Mouse (Mus musculus) megakaryocyte, embryonic 14.5 days (primary cell): ENCODE measurements around the gene Shoc2. TPM values are rescaled to one million over a fixed set of nuclear protein-coding genes. Genes with fewer than 3 reads are reported as not detected.
A peak's percentile ranks its signal among the peaks of the same experiment; 100 is the strongest.

Experiments
- H3K27me3 ChIP-seq: replicated peaks from 2 replicates; pipeline ENCODE3; 2012; ENCODE audit warnings: inconsistent platforms
- H3K36me3 ChIP-seq: replicated peaks from 2 replicates; pipeline ENCODE3; 2012; ENCODE audit warnings: low read length, inconsistent platforms, mixed read lengths
- H3K4me1 ChIP-seq: 2 replicates; pipeline ENCODE4 v1.6.1; 2012; ENCODE audit warnings: inconsistent platforms
- H3K4me3 ChIP-seq: replicated peaks from 2 replicates; pipeline ENCODE3; 2012; ENCODE audit warnings: moderate library complexity, mild to moderate bottlenecking, inconsistent platforms
- H3K9me3 ChIP-seq: 2 replicates; pipeline ENCODE4 v1.6.1; 2012; ENCODE audit warnings: inconsistent platforms
- FLI1 ChIP-seq: IDR thresholded peaks from 2 replicates; pipeline ENCODE4 v1.6.1; 2012; ENCODE audit warnings: low read length, inconsistent platforms, mixed read lengths
- GATA1 ChIP-seq: IDR thresholded peaks from 3 replicates; pipeline ENCODE4 v1.6.1; 2012; ENCODE audit warnings: mixed read lengths, low read length, inconsistent platforms, borderline replicate concordance
- polyA plus RNA-seq: library from polyadenylated mRNA; stranded (reverse); fragments of >175 nt; gene quantifications from 2 replicates; pipeline ENCODE4 v1.2.3, GENCODE M21; 2012; ENCODE audit warnings: low replicate concordance; ENCODE audit not compliant: insufficient read depth

Shoc2 gene
- polyA plus RNA-seq, 1 experiment, result 1.6 TPM

- TF ChIP-seq GATA1 (no peak), FLI1 (no peak)
- Histone ChIP-seq H3K36me3 (no peaks in the 10 kb centered on the region), H3K27me3 (peaks cover 94% of the 10 kb centered on the region), H3K4me3 (peak overlapping the region; percentile 93), H3K9me3 (no peaks in the 10 kb centered on the region), H3K4me1 (peaks cover 74% of the 10 kb centered on the region)
These were observed 102.6 kb downstream of the Shoc2 start for GRCm38 (mm10) chr19:54046684-54047070.

- Histone ChIP-seq H3K4me3 (peak overlapping the region; percentile 93), H3K36me3 (no peaks in the 10 kb centered on the region), H3K4me1 (peaks cover 83% of the 10 kb centered on the region), H3K9me3 (no peaks in the 10 kb centered on the region), H3K27me3 (peaks cover 94% of the 10 kb centered on the region)
- TF ChIP-seq GATA1, result no peak
- TF ChIP-seq FLI1, result no peak
These were observed 103.4 kb downstream of the Shoc2 start for GRCm38 (mm10) chr19:54047386-54048050.

- Histone ChIP-seq H3K9me3 (no peaks in the 10 kb centered on the region), H3K4me1 (peaks cover 89% of the 10 kb centered on the region), H3K36me3 (no peaks in the 10 kb centered on the region), H3K4me3 (peak overlapping the region; percentile 93), H3K27me3 (peaks cover 92% of the 10 kb centered on the region)
- TF ChIP-seq FLI1, result no peak
- TF ChIP-seq GATA1, result no peak
These were observed 104.2 kb downstream of the Shoc2 start for GRCm38 (mm10) chr19:54048161-54048885.

GRCm38 (mm10) chr19:54051651-54052050 lies 107.5 kb downstream of the Shoc2 start:
- no peak for TF ChIP-seq GATA1
- no peak for TF ChIP-seq FLI1
- Histone ChIP-seq H3K36me3 (no peaks in the 10 kb centered on the region), H3K4me1 (peaks cover 73% of the 10 kb centered on the region), H3K9me3 (peaks cover 13% of the 10 kb centered on the region), H3K4me3 (no peak overlapping the region), H3K27me3 (peaks cover 85% of the 10 kb centered on the region)

GRCm38 (mm10) chr19:54055845-54056244 lies 111.7 kb downstream of the Shoc2 start:
- Histone ChIP-seq H3K9me3 (peaks cover 18% of the 10 kb centered on the region), H3K4me3 (no peak overlapping the region), H3K36me3 (no peaks in the 10 kb centered on the region), H3K4me1 (peaks cover 46% of the 10 kb centered on the region), H3K27me3 (peaks cover 60% of the 10 kb centered on the region)
- no peak for TF ChIP-seq GATA1
- no peak for TF ChIP-seq FLI1

GRCm38 (mm10) chr19:54068447-54068846 lies 124.3 kb downstream of the Shoc2 start:
- H3K9me3 ChIP-seq, result peaks cover 28% of the 10 kb centered on the region
- H3K4me1 ChIP-seq, result peaks cover 22% of the 10 kb centered on the region
- peaks cover 66% of the 10 kb centered on the region for H3K27me3 ChIP-seq
- no peak overlapping the region for H3K4me3 ChIP-seq
- no peak for TF ChIP-seq GATA1
- no peak for TF ChIP-seq FLI1
- H3K36me3 ChIP-seq, result no peaks in the 10 kb centered on the region

- H3K36me3 ChIP-seq, result no peaks in the 10 kb centered on the region
- peaks cover 28% of the 10 kb centered on the region for H3K9me3 ChIP-seq
- H3K27me3 ChIP-seq, result peaks cover 69% of the 10 kb centered on the region
- TF ChIP-seq FLI1, result no peak
- no peak for TF ChIP-seq GATA1
- H3K4me1 ChIP-seq, result peaks cover 20% of the 10 kb centered on the region
- H3K4me3 ChIP-seq, result no peak overlapping the region
These were observed 126.4 kb downstream of the Shoc2 start for GRCm38 (mm10) chr19:54070521-54070920.

- peaks cover 28% of the 10 kb centered on the region for H3K9me3 ChIP-seq
- no peak overlapping the region for H3K4me3 ChIP-seq
- peaks cover 18% of the 10 kb centered on the region for H3K4me1 ChIP-seq
- no peak for TF ChIP-seq FLI1
- no peak for TF ChIP-seq GATA1
- no peaks in the 10 kb centered on the region for H3K36me3 ChIP-seq
- peaks cover 54% of the 10 kb centered on the region for H3K27me3 ChIP-seq
These were observed 128.2 kb downstream of the Shoc2 start for GRCm38 (mm10) chr19:54072233-54072800.

- H3K36me3 ChIP-seq, result no peaks in the 10 kb centered on the region
- TF ChIP-seq FLI1 (no peak), GATA1 (no peak)
- H3K27me3 ChIP-seq, result peaks cover 46% of the 10 kb centered on the region
- H3K4me3 ChIP-seq, result no peak overlapping the region
- no peaks in the 10 kb centered on the region for H3K9me3 ChIP-seq
- 0 out of 2 replicates have a peak, but pooled peaks cover 5% of the 10 kb centered on the region for H3K4me1 ChIP-seq
These were observed 132.6 kb downstream of the Shoc2 start for GRCm38 (mm10) chr19:54076362-54077349.

GRCm38 (mm10) chr19:54081303-54081702 lies 137.2 kb downstream of the Shoc2 start:
- Histone ChIP-seq H3K36me3 (no peaks in the 10 kb centered on the region), H3K4me1 (peaks cover 32% of the 10 kb centered on the region), H3K4me3 (no peak overlapping the region), H3K27me3 (peaks cover 42% of the 10 kb centered on the region), H3K9me3 (peaks cover 14% of the 10 kb centered on the region)
- TF ChIP-seq FLI1 (no peak), GATA1 (no peak)
